Mouse (Mus musculus): ENCODE measurements around the gene S100a1. TPM values are rescaled to one million over a fixed set of nuclear protein-coding genes. Genes with fewer than 3 reads are reported as not detected.

S100a1 gene
- polyA plus RNA-seq, 1 experiment from 2014 or later: 13.0 TPM

Other genes starting within 250 kb of the S100a1 start
- 5.9 and 7.4 TPM in 2 replicates for gene Dennd4b, start 249.2 kb downstream of the S100a1 start, polyA plus RNA-seq (2015; fragmentation: Nextera tagmentation; extraction: Ambion mirVana)
- gene Gatad2b, start 221.2 kb downstream of the S100a1 start, polyA plus RNA-seq (2015; fragmentation: Nextera tagmentation; extraction: Ambion mirVana): 13.7 and 15.6 TPM in 2 replicates
- gene Slc27a3, start 124.5 kb downstream of the S100a1 start, polyA plus RNA-seq (2015; fragmentation: Nextera tagmentation; extraction: Ambion mirVana): 22.9 and 24.1 TPM in 2 replicates
- 29.3 and 30.8 TPM in 2 replicates for gene Ints3, start 80.8 kb downstream of the S100a1 start, polyA plus RNA-seq (2015; fragmentation: Nextera tagmentation; extraction: Ambion mirVana)
- gene Npr1, start 48.5 kb downstream of the S100a1 start, polyA plus RNA-seq (2015; fragmentation: Nextera tagmentation; extraction: Ambion mirVana): 3.7 and 3.9 TPM in 2 replicates
- gene Ilf2, start 38.3 kb downstream of the S100a1 start, polyA plus RNA-seq (2015; fragmentation: Nextera tagmentation; extraction: Ambion mirVana): 280 and 290 TPM in 2 replicates
- gene Snapin, start 23.4 kb downstream of the S100a1 start, polyA plus RNA-seq (2015; fragmentation: Nextera tagmentation; extraction: Ambion mirVana): 98.2 and 103 TPM in 2 replicates
- gene Chtop, start 4.9 kb downstream of the S100a1 start, polyA plus RNA-seq (2015; fragmentation: Nextera tagmentation; extraction: Ambion mirVana): 183 and 200 TPM in 2 replicates
- gene S100a13, start within 50 bp of the S100a1 start, polyA plus RNA-seq (2015; fragmentation: Nextera tagmentation; extraction: Ambion mirVana): 13.9 and 14.9 TPM in 2 replicates
- 0.81 TPM in 1 of 2 replicates, not detected in the other for gene S100a14, start 12.5 kb upstream of the S100a1 start, polyA plus RNA-seq (2015; fragmentation: Nextera tagmentation; extraction: Ambion mirVana)
- 31.5 and 37.5 TPM in 2 replicates for gene S100a16, start 22.9 kb upstream of the S100a1 start, polyA plus RNA-seq (2015; fragmentation: Nextera tagmentation; extraction: Ambion mirVana)
- gene S100a3, start 46.2 kb upstream of the S100a1 start, polyA plus RNA-seq (2015; fragmentation: Nextera tagmentation; extraction: Ambion mirVana): 1.4 and 1.9 TPM in 2 replicates
- gene S100a2, start 75.9 kb upstream of the S100a1 start, polyA plus RNA-seq (2015; fragmentation: Nextera tagmentation; extraction: Ambion mirVana): not detected in 2 replicates
- gene Gm42674, start 87.5 kb upstream of the S100a1 start, polyA plus RNA-seq (2015; fragmentation: Nextera tagmentation; extraction: Ambion mirVana): not detected in 2 replicates
- gene S100a4, start 89.4 kb upstream of the S100a1 start, polyA plus RNA-seq (2015; fragmentation: Nextera tagmentation; extraction: Ambion mirVana): not detected in 2 replicates
- gene S100a5, start 94.1 kb upstream of the S100a1 start, polyA plus RNA-seq (2015; fragmentation: Nextera tagmentation; extraction: Ambion mirVana): not detected in 2 replicates
- 28.2 and 28.4 TPM in 2 replicates for gene S100a6, start 98.5 kb upstream of the S100a1 start, polyA plus RNA-seq (2015; fragmentation: Nextera tagmentation; extraction: Ambion mirVana)
- not detected in 2 replicates for gene S100a7a, start 139.6 kb upstream of the S100a1 start, polyA plus RNA-seq (2015; fragmentation: Nextera tagmentation; extraction: Ambion mirVana)
- 13.5 and 16.1 TPM in 2 replicates for gene S100a8, start 154.6 kb upstream of the S100a1 start, polyA plus RNA-seq (2015; fragmentation: Nextera tagmentation; extraction: Ambion mirVana)
- 8.0 and 12.1 TPM in 2 replicates for gene S100a9, start 181.3 kb upstream of the S100a1 start, polyA plus RNA-seq (2015; fragmentation: Nextera tagmentation; extraction: Ambion mirVana)
- not detected in 2 replicates for gene Pglyrp4, start 212.5 kb upstream of the S100a1 start, polyA plus RNA-seq (2015; fragmentation: Nextera tagmentation; extraction: Ambion mirVana)

Data from neural tube, embryonic 13.5 days (tissue).